Mouse (Mus musculus) lung, postnatal 36 days (tissue): ENCODE measurements around the gene Hs3st1.
A peak's percentile ranks its signal among the peaks of the same experiment; 100 is the strongest.

ENCODE experiments used
- DNase-seq: peaks from one replicate; pipeline ENCODE4 v3.0.0; 2022; ENCODE audit warnings: mixed read lengths

Gene Hs3st1

GRCm38 (mm10) chr5:39643260-39643923, 111.9 kb downstream of the Hs3st1 start:
- DNase-seq, result no peak

GRCm38 (mm10) chr5:39642222-39642770, 113.0 kb downstream of the Hs3st1 start:
- no peak for DNase-seq

GRCm38 (mm10) chr5:39639438-39640177, 115.7 kb downstream of the Hs3st1 start:
- peak; percentile 86 for DNase-seq

- DNase-seq, result no peak
Observed at GRCm38 (mm10) chr5:39638926-39639325, 116.3 kb downstream of the Hs3st1 start.

GRCm38 (mm10) chr5:39637874-39638273, 117.4 kb downstream of the Hs3st1 start:
- no peak for DNase-seq

GRCm38 (mm10) chr5:39636090-39636489, 119.2 kb downstream of the Hs3st1 start:
- DNase-seq, result no peak

GRCm38 (mm10) chr5:39634300-39635047, 120.8 kb downstream of the Hs3st1 start:
- DNase-seq, result no peak

- DNase-seq, result no peak
Observed at GRCm38 (mm10) chr5:39633206-39633605, 122.1 kb downstream of the Hs3st1 start.

GRCm38 (mm10) chr5:39630841-39631240, 124.4 kb downstream of the Hs3st1 start:
- DNase-seq, result peak; percentile 24

GRCm38 (mm10) chr5:39625037-39625473, 130.2 kb downstream of the Hs3st1 start:
- DNase-seq, result no peak

GRCm38 (mm10) chr5:39624218-39624590, 131.1 kb downstream of the Hs3st1 start:
- DNase-seq, result no peak

- DNase-seq, result peak; percentile 23
Observed at GRCm38 (mm10) chr5:39623304-39624217, 131.7 kb downstream of the Hs3st1 start.

- DNase-seq, result no peak
Observed at GRCm38 (mm10) chr5:39620206-39620866, 134.9 kb downstream of the Hs3st1 start.

GRCm38 (mm10) chr5:39617354-39617977, 137.8 kb downstream of the Hs3st1 start:
- no peak for DNase-seq

GRCm38 (mm10) chr5:39615202-39615601, 140.1 kb downstream of the Hs3st1 start:
- no peak for DNase-seq

- no peak for DNase-seq
Observed at GRCm38 (mm10) chr5:39613534-39613933, 141.7 kb downstream of the Hs3st1 start.

GRCm38 (mm10) chr5:39612240-39612639, 143.0 kb downstream of the Hs3st1 start:
- no peak for DNase-seq

GRCm38 (mm10) chr5:39608260-39608659, 147.0 kb downstream of the Hs3st1 start:
- DNase-seq, result no peak

GRCm38 (mm10) chr5:39594737-39595136, 160.5 kb downstream of the Hs3st1 start:
- no peak for DNase-seq
